Mouse (Mus musculus): ENCODE measurements at regions not wholly inside any gene's neighbourhood (a gene's known extent, or its start where the extent isn't known, plus 50 kb on each side); places are given as distances from the start of the nearest gene placed in this dataset.

DNA sequence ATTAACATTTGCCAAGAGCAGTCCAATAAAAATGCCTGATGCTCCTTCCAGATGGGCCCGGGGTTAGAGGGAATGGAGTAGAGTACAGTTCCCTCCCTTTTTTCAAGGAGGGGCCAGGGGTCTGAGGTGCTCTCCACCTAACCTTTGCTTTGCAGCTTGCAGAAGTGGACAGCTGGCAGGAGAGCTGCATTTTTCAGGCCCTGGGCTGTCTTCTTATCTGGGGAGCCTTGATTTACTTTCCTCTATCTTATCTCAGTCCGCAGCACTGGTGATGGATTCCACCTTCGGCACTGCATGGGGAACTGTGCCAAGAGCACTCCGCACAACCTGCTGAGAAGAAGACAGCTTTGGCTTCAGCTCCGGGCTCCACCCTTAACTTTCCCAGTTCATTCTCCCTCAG, 74.5 kb upstream of the Cdon start:
- DNase-seq (ENCODE audit: low spot score) (no peak), ATAC-seq (ENCODE audit: insufficient read depth, low FRiP score, low TSS enrichment) (no peak)
- Histone ChIP-seq H3K36me3 (ENCODE audit: control insufficient read depth, insufficient read depth, low read length) (no peaks in the 10 kb centered on the region), H3K4me2 (ENCODE audit: low read depth) (no peak overlapping the region), H3K9me3 (ENCODE audit: control insufficient read depth, low read length) (no peaks in the 10 kb centered on the region), H3K27ac (ENCODE audit: low read depth, low read length) (no peak overlapping the region), H3K4me3 (ENCODE audit: low read depth, low read length) (no peak overlapping the region), H3K4me1 (ENCODE audit: control insufficient read depth, insufficient read depth, low read length) (no peaks in the 10 kb centered on the region), H3K27me3 (ENCODE audit: control insufficient read depth, insufficient read depth, low read length) (no peaks in the 10 kb centered on the region), H3K9ac (ENCODE audit: low read length) (no peak overlapping the region)
- 83% methylated on average over 5 of the region's 5 CpGs for WGBS

DNA sequence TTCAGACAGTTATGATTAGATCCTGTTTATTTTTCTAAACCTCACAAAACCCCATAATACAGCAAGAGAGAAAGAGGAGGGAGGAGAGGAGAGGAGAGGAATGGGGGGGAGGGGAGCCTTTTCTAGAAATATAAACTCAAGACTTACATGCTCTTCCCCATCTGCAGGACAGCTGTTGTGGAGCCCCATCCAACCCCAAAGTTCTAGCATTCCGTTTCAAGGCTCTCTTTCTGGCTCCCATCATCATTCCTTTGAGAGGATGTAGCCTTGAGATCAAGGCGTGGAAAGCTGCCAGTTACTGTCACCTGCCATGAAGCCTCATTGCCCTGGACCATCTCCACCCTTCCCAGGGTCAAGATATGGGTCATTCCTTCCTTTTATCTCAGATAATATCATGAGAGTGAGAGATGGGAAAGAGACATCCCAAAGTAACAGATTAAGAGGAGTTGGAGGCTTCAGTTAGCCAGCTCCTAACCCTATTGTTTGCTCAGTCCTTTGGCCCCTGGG, 70.8 kb upstream of the Cdon start:
- WGBS = 87% methylated on average over 2 of the region's 2 CpGs
- Histone ChIP-seq H3K9me3 (ENCODE audit: control insufficient read depth, low read length) (no peaks in the 10 kb centered on the region), H3K4me1 (ENCODE audit: control insufficient read depth, insufficient read depth, low read length) (no peaks in the 10 kb centered on the region), H3K4me3 (ENCODE audit: low read depth, low read length) (no peak overlapping the region), H3K9ac (ENCODE audit: low read length) (no peak overlapping the region), H3K36me3 (ENCODE audit: control insufficient read depth, insufficient read depth, low read length) (no peaks in the 10 kb centered on the region), H3K4me2 (ENCODE audit: low read depth) (no peak overlapping the region), H3K27ac (ENCODE audit: low read depth, low read length) (no peak overlapping the region), H3K27me3 (ENCODE audit: control insufficient read depth, insufficient read depth, low read length) (no peaks in the 10 kb centered on the region)
- no peak for DNase-seq (ENCODE audit: low spot score)
- no peak for ATAC-seq (ENCODE audit: insufficient read depth, low FRiP score, low TSS enrichment)

DNA sequence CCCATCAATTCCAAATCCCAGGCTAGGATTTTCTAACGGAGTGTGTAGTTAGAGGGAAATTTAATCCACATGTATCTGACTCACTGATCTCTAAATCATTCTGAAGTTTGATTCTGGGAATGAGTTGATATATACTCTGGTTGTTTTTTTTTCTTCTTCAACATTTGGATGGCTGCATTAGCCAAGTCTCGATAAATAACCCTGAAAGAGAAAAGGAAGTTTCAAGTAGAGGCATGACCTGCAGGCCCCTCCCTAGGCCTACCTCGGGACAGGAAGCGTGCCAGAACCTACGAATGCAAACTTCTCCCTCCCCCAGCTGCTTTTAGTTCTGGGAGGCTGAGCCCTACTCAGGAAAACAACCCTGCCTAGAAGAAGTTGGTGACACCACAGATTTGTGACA, 69.4 kb upstream of the Cdon start:
- no peaks in the 10 kb centered on the region for H3K9me3 ChIP-seq (ENCODE audit: control insufficient read depth, low read length)
- H3K27me3 ChIP-seq (ENCODE audit: control insufficient read depth, insufficient read depth, low read length) = no peaks in the 10 kb centered on the region
- no peak for ATAC-seq (ENCODE audit: insufficient read depth, low FRiP score, low TSS enrichment)
- H3K36me3 ChIP-seq (ENCODE audit: control insufficient read depth, insufficient read depth, low read length) = no peaks in the 10 kb centered on the region
- no peaks in the 10 kb centered on the region for H3K4me1 ChIP-seq (ENCODE audit: control insufficient read depth, insufficient read depth, low read length)
- no peak overlapping the region for H3K4me3 ChIP-seq (ENCODE audit: low read depth, low read length)
- WGBS = 74% methylated on average over 5 of the region's 5 CpGs
- no peak overlapping the region for H3K9ac ChIP-seq (ENCODE audit: low read length)
- H3K27ac ChIP-seq (ENCODE audit: low read depth, low read length) = no peak overlapping the region
- no peak for DNase-seq (ENCODE audit: low spot score)
- H3K4me2 ChIP-seq (ENCODE audit: low read depth) = no peak overlapping the region

DNA sequence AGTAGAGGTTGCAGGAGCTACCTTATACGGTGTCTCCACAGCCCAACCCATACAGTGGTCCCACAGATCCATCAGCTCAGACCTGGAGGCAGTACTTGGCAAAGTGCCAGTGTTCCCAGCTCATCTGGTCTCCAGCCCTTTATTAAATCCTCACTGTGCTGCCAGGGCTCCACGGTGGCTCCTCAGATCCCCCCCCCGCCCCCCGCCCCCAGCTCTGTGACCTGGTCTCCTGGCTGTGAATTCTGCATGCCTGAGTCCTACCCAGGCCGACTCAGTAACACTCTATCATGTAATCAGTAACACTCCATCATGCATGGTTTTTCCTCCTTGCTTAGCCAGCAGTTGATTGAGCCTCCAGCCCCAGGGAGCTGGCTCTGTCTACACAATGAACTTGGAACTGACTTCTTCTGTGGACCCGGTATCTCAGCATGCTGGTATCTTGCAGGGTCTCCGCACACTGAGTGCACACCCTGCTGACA, 66.2 kb upstream of the Cdon start:
- DNase-seq (ENCODE audit: low spot score) (no peak), ATAC-seq (ENCODE audit: insufficient read depth, low FRiP score, low TSS enrichment) (no peak)
- Histone ChIP-seq H3K9ac (ENCODE audit: low read length) (no peak overlapping the region), H3K36me3 (ENCODE audit: control insufficient read depth, insufficient read depth, low read length) (no peaks in the 10 kb centered on the region), H3K9me3 (ENCODE audit: control insufficient read depth, low read length) (no peaks in the 10 kb centered on the region), H3K27me3 (ENCODE audit: control insufficient read depth, insufficient read depth, low read length) (no peaks in the 10 kb centered on the region), H3K4me1 (ENCODE audit: control insufficient read depth, insufficient read depth, low read length) (no peaks in the 10 kb centered on the region), H3K4me2 (ENCODE audit: low read depth) (no peak overlapping the region), H3K27ac (ENCODE audit: low read depth, low read length) (no peak overlapping the region), H3K4me3 (ENCODE audit: low read depth, low read length) (no peak overlapping the region)
- WGBS = 73% methylated on average over 7 of the region's 7 CpGs

DNA sequence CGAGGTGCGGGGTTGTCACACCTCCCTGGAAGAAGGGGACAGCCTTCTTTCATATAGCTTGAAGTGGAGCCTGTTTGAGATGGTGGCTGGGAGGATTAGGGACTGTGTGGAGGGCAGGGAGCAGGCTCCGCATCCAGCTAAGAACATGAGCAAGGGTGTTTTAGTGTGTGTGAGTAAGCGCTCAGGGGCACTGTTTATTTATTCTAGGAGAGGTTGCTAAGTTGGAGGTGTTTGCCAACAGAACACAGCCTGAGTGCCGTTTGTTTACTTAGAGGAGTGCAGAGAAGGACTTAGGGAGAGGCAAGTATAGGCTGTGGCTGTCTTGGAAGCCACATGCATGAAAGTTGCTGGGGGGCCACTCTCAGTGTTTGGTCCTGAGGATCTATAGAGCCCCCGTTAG, 61.2 kb upstream of the Cdon start:
- no peak overlapping the region for H3K27ac ChIP-seq (ENCODE audit: low read depth, low read length)
- WGBS = 50% methylated on average over 6 of the region's 6 CpGs
- peaks cover 18% of the 10 kb centered on the region for H3K4me1 ChIP-seq (ENCODE audit: control insufficient read depth, insufficient read depth, low read length)
- no peaks in the 10 kb centered on the region for H3K36me3 ChIP-seq (ENCODE audit: control insufficient read depth, insufficient read depth, low read length)
- DNase-seq (ENCODE audit: low spot score) (no peak), ATAC-seq (ENCODE audit: insufficient read depth, low FRiP score, low TSS enrichment) (no peak)
- H3K9me3 ChIP-seq (ENCODE audit: control insufficient read depth, low read length) = no peaks in the 10 kb centered on the region
- H3K4me3 ChIP-seq (ENCODE audit: low read depth, low read length) = no peak overlapping the region
- no peaks in the 10 kb centered on the region for H3K27me3 ChIP-seq (ENCODE audit: control insufficient read depth, insufficient read depth, low read length)
- H3K4me2 ChIP-seq (ENCODE audit: low read depth) = no peak overlapping the region
- H3K9ac ChIP-seq (ENCODE audit: low read length) = no peak overlapping the region

DNA sequence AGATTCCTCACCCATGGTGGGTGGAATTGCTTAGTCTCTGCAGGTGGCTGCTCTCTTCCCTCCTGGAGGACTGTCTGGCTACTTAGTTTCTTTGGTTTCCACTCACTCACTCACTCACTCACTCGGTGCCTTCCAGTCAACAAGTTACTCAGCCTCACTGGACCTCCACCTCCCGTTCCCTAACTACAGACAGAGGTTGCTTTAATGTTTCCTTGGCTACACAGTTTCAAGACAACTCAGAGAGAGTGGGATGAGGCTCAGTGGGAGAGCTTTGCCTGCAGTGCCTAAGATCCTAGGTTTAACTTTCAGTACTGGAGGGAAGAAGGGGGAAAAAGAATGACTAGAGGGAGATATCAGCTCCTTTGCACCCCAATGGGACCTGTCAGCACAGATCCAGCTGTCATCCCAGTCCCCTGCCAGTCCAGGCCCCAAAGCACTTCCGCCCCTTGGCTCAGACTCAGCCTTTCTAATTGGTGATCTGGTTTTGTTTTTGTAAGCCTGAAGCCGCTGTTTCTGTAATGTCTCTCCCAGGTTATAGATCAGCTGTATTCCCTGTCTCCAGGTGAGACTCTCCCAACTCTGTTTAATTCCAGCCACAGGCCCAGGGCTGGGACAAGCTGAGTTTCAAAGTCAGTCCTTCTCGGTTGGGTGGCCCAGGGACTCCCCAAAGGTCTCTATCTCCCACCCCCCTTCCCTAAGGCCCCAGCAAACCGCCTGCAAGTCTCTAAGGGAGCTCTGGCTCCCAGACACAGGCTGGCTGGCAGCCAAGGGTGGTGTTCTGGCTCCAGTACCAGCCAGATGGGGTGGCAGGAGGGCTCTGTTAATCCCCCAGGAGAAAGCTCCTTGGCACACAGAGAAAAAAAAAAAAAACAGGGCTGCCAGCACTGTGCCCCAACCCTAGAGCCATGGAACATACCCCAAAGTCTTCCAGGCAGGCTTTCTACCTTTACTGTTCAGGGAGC, 60.5 kb upstream of the Cdon start:
- ATAC-seq (ENCODE audit: insufficient read depth, low FRiP score, low TSS enrichment) = no peak

DNA sequence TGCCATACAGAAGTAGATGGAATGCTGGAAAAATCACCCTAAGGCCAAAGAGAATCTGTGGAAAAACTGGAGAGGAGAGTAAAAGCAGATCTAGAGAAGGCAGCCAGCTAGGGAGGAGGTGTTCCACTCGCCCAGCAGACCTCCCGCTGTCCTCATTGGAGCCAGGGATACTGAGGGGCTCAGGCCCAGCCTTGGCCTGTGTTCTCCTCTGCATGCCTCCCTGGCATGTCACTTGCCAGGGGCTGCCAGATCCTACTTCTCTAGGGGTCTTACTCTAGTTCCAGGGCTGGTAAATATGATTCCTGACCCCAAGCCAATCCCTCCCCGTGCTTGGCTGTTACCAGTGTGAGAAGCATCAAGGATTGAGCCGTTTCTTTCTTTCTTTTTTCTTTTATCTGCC, 59.5 kb upstream of the Cdon start:
- ATAC-seq (ENCODE audit: insufficient read depth, low FRiP score, low TSS enrichment) = no peak
- Histone ChIP-seq H3K36me3 (ENCODE audit: control insufficient read depth, insufficient read depth, low read length) (no peaks in the 10 kb centered on the region), H3K4me2 (ENCODE audit: low read depth) (no peak overlapping the region), H3K9ac (ENCODE audit: low read length) (no peak overlapping the region), H3K27ac (ENCODE audit: low read depth, low read length) (no peak overlapping the region), H3K4me3 (ENCODE audit: low read depth, low read length) (no peak overlapping the region), H3K4me1 (ENCODE audit: control insufficient read depth, insufficient read depth, low read length) (peaks cover 18% of the 10 kb centered on the region), H3K27me3 (ENCODE audit: control insufficient read depth, insufficient read depth, low read length) (no peaks in the 10 kb centered on the region), H3K9me3 (ENCODE audit: control insufficient read depth, low read length) (no peaks in the 10 kb centered on the region)
- 23% methylated on average over 4 of the region's 4 CpGs for WGBS
- no peak for DNase-seq (ENCODE audit: low spot score)

More for the DNA sequence above, 60.5 kb upstream of the Cdon start:
- Histone ChIP-seq H3K4me2 (ENCODE audit: low read depth) (no peak overlapping the region), H3K4me1 (ENCODE audit: control insufficient read depth, insufficient read depth, low read length) (peaks cover 18% of the 10 kb centered on the region), H3K27me3 (ENCODE audit: control insufficient read depth, insufficient read depth, low read length) (no peaks in the 10 kb centered on the region), H3K9me3 (ENCODE audit: control insufficient read depth, low read length) (no peaks in the 10 kb centered on the region), H3K36me3 (ENCODE audit: control insufficient read depth, insufficient read depth, low read length) (no peaks in the 10 kb centered on the region), H3K4me3 (ENCODE audit: low read depth, low read length) (no peak overlapping the region), H3K9ac (ENCODE audit: low read length) (no peak overlapping the region), H3K27ac (ENCODE audit: low read depth, low read length) (peak overlapping the region; percentile 39; the same call in 1 of the 2 replicates)
- DNase-seq (ENCODE audit: low spot score) = no peak
- 41% methylated on average over 6 of the region's 6 CpGs for WGBS

DNA sequence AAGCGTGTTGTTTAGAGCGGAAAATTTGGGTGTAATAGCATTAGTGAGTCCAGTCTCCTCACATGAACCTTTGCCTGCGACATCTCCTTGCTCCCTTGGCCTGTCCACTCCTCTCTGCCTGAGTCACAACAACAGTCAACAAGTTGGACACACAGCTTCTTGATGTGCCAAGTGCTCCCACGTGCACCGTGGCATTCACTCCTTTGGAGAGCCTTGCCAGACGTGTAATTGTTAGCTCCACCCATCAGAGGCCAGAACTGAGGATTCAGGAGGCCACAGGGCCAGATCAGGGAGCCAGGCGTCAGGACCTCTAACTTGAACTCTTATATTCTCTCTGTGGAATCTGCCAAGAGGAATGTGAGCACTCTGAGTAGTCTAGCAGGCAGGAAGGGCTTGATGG, 58.7 kb upstream of the Cdon start:
- no peak overlapping the region for H3K27ac ChIP-seq (ENCODE audit: low read depth, low read length)
- no peaks in the 10 kb centered on the region for H3K9me3 ChIP-seq (ENCODE audit: control insufficient read depth, low read length)
- no peak overlapping the region for H3K4me3 ChIP-seq (ENCODE audit: low read depth, low read length)
- H3K36me3 ChIP-seq (ENCODE audit: control insufficient read depth, insufficient read depth, low read length) = no peaks in the 10 kb centered on the region
- DNase-seq (ENCODE audit: low spot score) (no peak), ATAC-seq (ENCODE audit: insufficient read depth, low FRiP score, low TSS enrichment) (no peak)
- no peaks in the 10 kb centered on the region for H3K27me3 ChIP-seq (ENCODE audit: control insufficient read depth, insufficient read depth, low read length)
- 53% methylated on average over 7 of the region's 7 CpGs for WGBS
- H3K9ac ChIP-seq (ENCODE audit: low read length) = no peak overlapping the region
- H3K4me1 ChIP-seq (ENCODE audit: control insufficient read depth, insufficient read depth, low read length) = peaks cover 18% of the 10 kb centered on the region
- H3K4me2 ChIP-seq (ENCODE audit: low read depth) = no peak overlapping the region

DNA sequence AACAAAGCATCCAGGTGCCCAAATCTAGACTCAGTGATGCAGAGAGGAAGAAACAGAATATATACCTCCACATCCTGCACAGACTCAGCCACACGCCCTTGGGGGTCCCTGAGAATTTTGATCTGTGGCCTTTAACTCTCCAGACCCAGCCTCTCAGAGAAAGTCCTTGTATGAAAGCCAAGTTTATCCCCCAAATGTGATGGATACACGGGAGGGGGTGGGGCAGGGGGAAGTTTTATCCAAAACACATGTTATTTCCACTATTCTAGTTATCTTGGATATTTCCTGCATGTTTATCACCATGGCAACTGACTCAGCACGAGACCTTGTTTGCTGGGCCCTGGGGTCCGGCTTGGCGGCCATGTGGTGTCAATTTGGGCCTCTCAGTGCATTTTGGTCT, 57.8 kb upstream of the Cdon start:
- 62% methylated on average over 5 of the region's 5 CpGs for WGBS
- H3K9me3 ChIP-seq (ENCODE audit: control insufficient read depth, low read length) = no peaks in the 10 kb centered on the region
- DNase-seq (ENCODE audit: low spot score) (no peak), ATAC-seq (ENCODE audit: insufficient read depth, low FRiP score, low TSS enrichment) (no peak)
- peaks cover 18% of the 10 kb centered on the region for H3K4me1 ChIP-seq (ENCODE audit: control insufficient read depth, insufficient read depth, low read length)
- H3K4me2 ChIP-seq (ENCODE audit: low read depth) = no peak overlapping the region
- no peaks in the 10 kb centered on the region for H3K36me3 ChIP-seq (ENCODE audit: control insufficient read depth, insufficient read depth, low read length)
- H3K9ac ChIP-seq (ENCODE audit: low read length) = no peak overlapping the region
- H3K27me3 ChIP-seq (ENCODE audit: control insufficient read depth, insufficient read depth, low read length) = no peaks in the 10 kb centered on the region
- H3K4me3 ChIP-seq (ENCODE audit: low read depth, low read length) = no peak overlapping the region
- H3K27ac ChIP-seq (ENCODE audit: low read depth, low read length) = peak overlapping the region; percentile 34; the same call in 1 of the 2 replicates
